Mouse (Mus musculus) liver, embryonic 15.5 days (tissue): ENCODE results near the gene Fcrl1. TPM values are rescaled to one million over a fixed set of nuclear protein-coding genes. Genes with fewer than 3 reads are reported as not detected.
"Not testable (repeated sequence)": the region's sequence is repeated elsewhere in the genome, so short reads cannot be mapped to it uniquely, and the experiment has no call there.

Source experiments
- ATAC-seq: fragments of 200-750 bp; cut with Nextera tagmentation; 2 replicates; pipeline ENCODE4 v1.8.0; 2017; ENCODE audit warnings: moderate number of reproducible peaks, mild to moderate bottlenecking, moderate library complexity; ENCODE audit not compliant: insufficient read depth
- H3K27ac ChIP-seq: fragments of 300-500 bp; sonication (generic); replicated peaks from 2 replicates; pipeline ENCODE4 v1.5.1; 2015; ENCODE audit warnings: mild to moderate bottlenecking, inconsistent platforms
- H3K27me3 ChIP-seq: fragments of 300-500 bp; sonication (generic); 2 replicates; pipeline ENCODE4 v1.6.1; 2015; ENCODE audit warnings: mild to moderate bottlenecking, inconsistent platforms
- H3K36me3 ChIP-seq: fragments of 300-500 bp; sonication (generic); replicated peaks from 2 replicates; pipeline ENCODE4 v1.6.1; 2015; ENCODE audit warnings: moderate library complexity, mild to moderate bottlenecking, inconsistent platforms
- H3K4me1 ChIP-seq: fragments of 300-500 bp; sonication (generic); replicated peaks from 2 replicates; pipeline ENCODE4 v1.6.1; 2015; ENCODE audit warnings: inconsistent platforms
- H3K4me2 ChIP-seq: fragments of 300-500 bp; sonication (generic); 2 replicates; pipeline ENCODE4 v1.6.1; 2015; ENCODE audit warnings: moderate library complexity, mild to moderate bottlenecking, inconsistent platforms
- H3K4me3 ChIP-seq: fragments of 300-500 bp; sonication (generic); replicated peaks from 2 replicates; pipeline ENCODE4 v1.5.1; 2015; ENCODE audit warnings: mild to moderate bottlenecking, inconsistent platforms
- H3K9ac ChIP-seq: fragments of 300-500 bp; sonication (generic); 2 replicates; pipeline ENCODE4 v1.6.1; 2015; ENCODE audit warnings: moderate library complexity, mild to moderate bottlenecking, inconsistent platforms
- H3K9me3 ChIP-seq: fragments of 300-500 bp; sonication (generic); replicated peaks from 2 replicates; pipeline ENCODE4 v1.6.1; 2016; ENCODE audit warnings: inconsistent platforms
- WGBS: fragments of 180-500 bp; shearing (Covaris S2); methylation state at CpG from one replicate; pipeline ENCODE4 v1.1.7; 2015; ENCODE audit warnings: mixed read lengths; ENCODE audit not compliant: insufficient replicate concordance; 5-methylcytosine and 5-hydroxymethylcytosine counted together
- polyA plus RNA-seq: library from polyadenylated mRNA; unstranded; fragments of >200 nt; fragmentation: Nextera tagmentation; extraction: Ambion mirVana; gene quantifications from 2 replicates; pipeline ENCODE4 v1.2.1, GENCODE M21; 2015

The Fcrl1 gene
- polyA plus RNA-seq, 1 experiment from 2014 or later = 0.86 TPM

GRCm38 (mm10) chr3:87379641-87380315 is 3.6 kb downstream of the Fcrl1 start:
- H3K27ac ChIP-seq, H3K36me3 ChIP-seq, H3K9ac ChIP-seq, H3K9me3 ChIP-seq, H3K27me3 ChIP-seq, H3K4me1 ChIP-seq, ATAC-seq, H3K4me3 ChIP-seq, H3K4me2 ChIP-seq: not testable (repeated sequence)
- WGBS = 57% methylated on average over 2 of the region's 2 CpGs

- WGBS = 30% methylated on average over 7 of the region's 7 CpGs
- Histone ChIP-seq H3K27ac (no peak overlapping the region), H3K4me3 (no peak overlapping the region), H3K4me1 (no peaks in the 10 kb centered on the region), H3K4me2 (no peak overlapping the region), H3K36me3 (no peaks in the 10 kb centered on the region), H3K27me3 (no peaks in the 10 kb centered on the region), H3K9ac (no peak overlapping the region), H3K9me3 (no peaks in the 10 kb centered on the region)
- ATAC-seq = no peak
These were observed 5.9 kb downstream of the Fcrl1 start for GRCm38 (mm10) chr3:87381806-87382712.

GRCm38 (mm10) chr3:87383308-87383707 is 7.1 kb downstream of the Fcrl1 start:
- no peak overlapping the region for H3K4me2 ChIP-seq
- H3K4me3 ChIP-seq = no peak overlapping the region
- ATAC-seq = no peak
- no peak overlapping the region for H3K27ac ChIP-seq
- H3K9ac ChIP-seq = no peak overlapping the region
- no peaks in the 10 kb centered on the region for H3K9me3 ChIP-seq
- no peaks in the 10 kb centered on the region for H3K27me3 ChIP-seq
- H3K4me1 ChIP-seq = no peaks in the 10 kb centered on the region
- H3K36me3 ChIP-seq = no peaks in the 10 kb centered on the region
- 81% methylated on average over 3 of the region's 3 CpGs for WGBS

GRCm38 (mm10) chr3:87385105-87385504 is 8.9 kb downstream of the Fcrl1 start:
- 61% methylated on average over 9 of the region's 9 CpGs for WGBS
- Histone ChIP-seq H3K9ac (no peak overlapping the region), H3K4me3 (no peak overlapping the region), H3K9me3 (no peaks in the 10 kb centered on the region), H3K4me2 (no peak overlapping the region), H3K27ac (no peak overlapping the region), H3K27me3 (no peaks in the 10 kb centered on the region), H3K36me3 (no peaks in the 10 kb centered on the region), H3K4me1 (no peaks in the 10 kb centered on the region)
- no peak for ATAC-seq

GRCm38 (mm10) chr3:87390935-87391334 is 14.7 kb downstream of the Fcrl1 start:
- no peak for ATAC-seq
- no peaks in the 10 kb centered on the region for H3K9me3 ChIP-seq
- H3K27ac ChIP-seq = no peak overlapping the region
- no peaks in the 10 kb centered on the region for H3K27me3 ChIP-seq
- 52% methylated on average over 1 of the region's 1 CpGs for WGBS
- H3K36me3 ChIP-seq = no peaks in the 10 kb centered on the region
- no peak overlapping the region for H3K4me3 ChIP-seq
- no peak overlapping the region for H3K9ac ChIP-seq
- no peak overlapping the region for H3K4me2 ChIP-seq
- no peaks in the 10 kb centered on the region for H3K4me1 ChIP-seq

- H3K27me3 ChIP-seq = no peaks in the 10 kb centered on the region
- no peak overlapping the region for H3K4me3 ChIP-seq
- no peaks in the 10 kb centered on the region for H3K36me3 ChIP-seq
- H3K4me1 ChIP-seq = no peaks in the 10 kb centered on the region
- WGBS = 44% methylated on average over 4 of the region's 4 CpGs
- H3K4me2 ChIP-seq = no peak overlapping the region
- ATAC-seq = no peak
- H3K9me3 ChIP-seq = no peaks in the 10 kb centered on the region
- no peak overlapping the region for H3K27ac ChIP-seq
- no peak overlapping the region for H3K9ac ChIP-seq
These were observed 22.6 kb downstream of the Fcrl1 start for GRCm38 (mm10) chr3:87398809-87399208.

GRCm38 (mm10) chr3:87399906-87400305 is 23.7 kb downstream of the Fcrl1 start:
- WGBS = 56% methylated on average over 4 of the region's 4 CpGs
- Histone ChIP-seq H3K9me3 (no peaks in the 10 kb centered on the region), H3K27ac (no peak overlapping the region), H3K27me3 (no peaks in the 10 kb centered on the region), H3K4me3 (no peak overlapping the region), H3K36me3 (no peaks in the 10 kb centered on the region), H3K4me1 (no peaks in the 10 kb centered on the region), H3K4me2 (no peak overlapping the region), H3K9ac (no peak overlapping the region)
- ATAC-seq = no peak

GRCm38 (mm10) chr3:87401321-87401720 is 25.1 kb downstream of the Fcrl1 start:
- 19% methylated on average over 5 of the region's 5 CpGs for whole genome bisulfite sequencing
- Histone ChIP-seq H3K4me1 (no peaks in the 10 kb centered on the region), H3K27ac (peak overlapping the region; percentile 21; the same call in 1 of the 2 replicates), H3K36me3 (no peaks in the 10 kb centered on the region), H3K27me3 (no peaks in the 10 kb centered on the region), H3K4me2 (no peak overlapping the region), H3K9me3 (no peaks in the 10 kb centered on the region), H3K9ac (no peak overlapping the region), H3K4me3 (no peak overlapping the region)
- 0 out of 2 replicates have a peak, but pooled peaks have one; percentile 9 for ATAC-seq

- no peak overlapping the region for H3K9ac ChIP-seq
- H3K4me2 ChIP-seq = no peak overlapping the region
- no peaks in the 10 kb centered on the region for H3K4me1 ChIP-seq
- WGBS = 5% methylated on average over 4 of the region's 4 CpGs
- no peak overlapping the region for H3K4me3 ChIP-seq
- no peaks in the 10 kb centered on the region for H3K27me3 ChIP-seq
- H3K9me3 ChIP-seq = no peaks in the 10 kb centered on the region
- ATAC-seq = no peak
- H3K36me3 ChIP-seq = no peaks in the 10 kb centered on the region
- H3K27ac ChIP-seq = no peak overlapping the region
These were observed 32.0 kb downstream of the Fcrl1 start for GRCm38 (mm10) chr3:87408171-87408570.

GRCm38 (mm10) chr3:87409196-87409935 is 33.2 kb downstream of the Fcrl1 start:
- ATAC-seq = no peak
- Histone ChIP-seq H3K4me1 (no peaks in the 10 kb centered on the region), H3K9ac (no peak overlapping the region), H3K9me3 (no peaks in the 10 kb centered on the region), H3K4me2 (no peak overlapping the region), H3K36me3 (no peaks in the 10 kb centered on the region), H3K27ac (no peak overlapping the region), H3K4me3 (no peak overlapping the region), H3K27me3 (no peaks in the 10 kb centered on the region)
- WGBS = 59% methylated on average over 4 of the region's 4 CpGs

GRCm38 (mm10) chr3:87410605-87411004 is 34.4 kb downstream of the Fcrl1 start:
- H3K36me3 ChIP-seq = no peaks in the 10 kb centered on the region
- ATAC-seq = no peak
- H3K4me2 ChIP-seq = no peak overlapping the region
- WGBS = 63% methylated on average over 6 of the region's 6 CpGs
- H3K9me3 ChIP-seq = no peaks in the 10 kb centered on the region
- H3K4me1 ChIP-seq = no peaks in the 10 kb centered on the region
- H3K9ac ChIP-seq = no peak overlapping the region
- no peak overlapping the region for H3K27ac ChIP-seq
- no peak overlapping the region for H3K4me3 ChIP-seq
- H3K27me3 ChIP-seq = no peaks in the 10 kb centered on the region
